Mouse (Mus musculus): ENCODE results near the gene Fras1. TPM values are rescaled to one million over a fixed set of nuclear protein-coding genes. Genes with fewer than 3 reads are reported as not detected.

The Fras1 gene
- polyA plus RNA-seq, 1 experiment = 0.08 TPM

DNA sequence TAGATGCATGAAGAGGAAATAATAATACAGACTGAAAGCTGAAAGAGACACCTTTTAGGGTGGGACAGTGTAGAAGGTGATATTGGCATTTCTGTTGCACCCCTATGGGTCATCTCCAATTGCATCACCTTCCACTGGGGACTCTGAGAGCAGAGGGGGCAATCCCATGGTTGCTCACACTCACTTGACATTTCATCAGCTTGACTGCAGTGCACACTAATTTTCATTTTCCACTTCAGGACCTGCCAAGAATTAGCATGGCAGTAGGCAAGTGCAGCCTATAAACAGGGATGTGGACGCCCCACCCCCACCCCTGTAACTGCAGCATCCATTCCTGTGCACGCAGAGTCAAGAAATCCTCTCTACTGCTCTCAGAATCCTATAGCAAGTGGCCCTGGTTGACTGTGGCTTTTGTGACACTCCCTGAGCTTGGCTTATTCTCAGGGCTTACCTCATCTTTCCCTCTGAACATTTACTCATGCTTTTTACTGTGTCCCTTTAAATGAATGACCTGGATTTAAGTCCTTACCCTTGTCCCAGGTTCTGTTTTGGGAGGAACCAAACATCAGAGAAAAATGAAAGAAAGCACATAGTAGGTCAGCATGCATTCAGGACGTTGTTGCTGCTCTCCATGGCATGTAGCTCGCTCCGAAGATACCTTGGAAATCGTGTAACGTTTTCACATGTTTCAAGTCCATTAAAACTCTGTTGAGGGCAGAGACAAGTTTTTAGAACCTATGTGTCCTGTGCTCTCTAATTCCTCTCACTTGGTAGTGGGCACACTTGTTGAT lies 120.9 kb downstream of the Fras1 start:
- no peaks in the 10 kb centered on the region for H3K4me1 ChIP-seq (ENCODE audit: control insufficient read depth)

GRCm38 (mm10) chr5:96498083-96498482 lies 124.3 kb downstream of the Fras1 start:
- Histone ChIP-seq H3K36me3 (ENCODE audit: control insufficient read depth) (no peaks in the 10 kb centered on the region), H3K9me3 (ENCODE audit: control insufficient read depth, low read length) (no peaks in the 10 kb centered on the region), H3K27me3 (ENCODE audit: control insufficient read depth) (no peaks in the 10 kb centered on the region), H3K4me1 (ENCODE audit: control insufficient read depth) (no peaks in the 10 kb centered on the region), H3K4me3 (replicated peaks) (no peak overlapping the region)
- no peak for TF ChIP-seq GATA1 (IDR thresholded peaks at IDR 0.05; ENCODE audit: low read length)
- no peak for TF ChIP-seq TAL1 (IDR thresholded peaks at IDR 0.05; ENCODE audit: low read length)

More for the DNA sequence above, 120.9 kb downstream of the Fras1 start:
- Histone ChIP-seq H3K9me3 (ENCODE audit: control insufficient read depth, low read length) (no peaks in the 10 kb centered on the region), H3K4me3 (replicated peaks) (no peak overlapping the region), H3K27me3 (ENCODE audit: control insufficient read depth) (no peaks in the 10 kb centered on the region), H3K36me3 (ENCODE audit: control insufficient read depth) (no peaks in the 10 kb centered on the region)
- TF ChIP-seq GATA1 (IDR thresholded peaks at IDR 0.05; ENCODE audit: low read length) = no peak
- no peak for TF ChIP-seq TAL1 (IDR thresholded peaks at IDR 0.05; ENCODE audit: low read length)

DNA sequence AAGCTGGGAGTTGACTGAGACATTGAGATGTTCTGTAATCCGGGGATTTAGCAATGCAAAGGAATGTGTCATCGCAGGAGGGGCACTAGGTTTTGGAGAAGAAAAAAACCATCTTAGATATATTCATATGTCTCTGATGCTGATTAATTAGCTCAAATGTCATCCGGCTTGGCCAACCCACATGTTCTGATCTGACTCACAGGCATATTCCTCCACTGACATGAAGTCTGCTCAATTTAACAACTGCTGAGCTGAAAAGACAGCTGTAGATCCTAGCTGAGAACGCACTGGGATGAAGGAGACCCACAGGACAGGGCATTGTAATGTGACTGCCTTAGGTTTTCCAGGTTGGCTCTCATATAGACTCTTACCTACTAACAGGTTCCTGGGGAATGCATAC lies 128.0 kb downstream of the Fras1 start:
- no peak for TF ChIP-seq GATA1 (IDR thresholded peaks at IDR 0.05; ENCODE audit: low read length)
- no peak for TF ChIP-seq TAL1 (IDR thresholded peaks at IDR 0.05; ENCODE audit: low read length)
- Histone ChIP-seq H3K4me3 (replicated peaks) (no peak overlapping the region), H3K4me1 (ENCODE audit: control insufficient read depth) (no peaks in the 10 kb centered on the region), H3K36me3 (ENCODE audit: control insufficient read depth) (no peaks in the 10 kb centered on the region), H3K27me3 (ENCODE audit: control insufficient read depth) (no peaks in the 10 kb centered on the region), H3K9me3 (ENCODE audit: control insufficient read depth, low read length) (no peaks in the 10 kb centered on the region)

DNA sequence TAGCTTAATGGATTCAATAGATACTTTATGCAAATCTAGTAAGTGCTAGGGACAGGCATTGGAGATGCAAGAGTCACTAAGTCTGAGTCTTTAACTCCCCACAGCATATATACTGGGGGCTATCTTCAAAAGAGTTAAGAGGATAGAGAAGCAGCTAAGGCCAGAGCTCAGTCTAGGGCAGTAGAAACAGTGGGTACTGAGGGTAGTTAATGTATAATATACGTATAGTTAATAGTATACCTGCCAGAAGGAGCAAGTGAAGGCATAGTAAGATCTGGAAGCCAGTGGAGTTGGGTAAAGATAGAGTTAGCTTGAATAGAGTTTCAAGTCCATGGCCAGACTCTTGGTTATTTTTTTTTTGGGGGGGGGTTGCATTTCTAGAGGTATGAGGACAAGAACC lies 128.6 kb downstream of the Fras1 start:
- no peaks in the 10 kb centered on the region for H3K27me3 ChIP-seq (ENCODE audit: control insufficient read depth)
- no peak overlapping the region for H3K4me3 ChIP-seq (replicated peaks)
- no peaks in the 10 kb centered on the region for H3K9me3 ChIP-seq (ENCODE audit: control insufficient read depth, low read length)
- H3K36me3 ChIP-seq (ENCODE audit: control insufficient read depth) = no peaks in the 10 kb centered on the region
- H3K4me1 ChIP-seq (ENCODE audit: control insufficient read depth) = no peaks in the 10 kb centered on the region
- TF ChIP-seq TAL1 (IDR thresholded peaks at IDR 0.05; ENCODE audit: low read length) = no peak
- no peak for TF ChIP-seq GATA1 (IDR thresholded peaks at IDR 0.05; ENCODE audit: low read length)

DNA sequence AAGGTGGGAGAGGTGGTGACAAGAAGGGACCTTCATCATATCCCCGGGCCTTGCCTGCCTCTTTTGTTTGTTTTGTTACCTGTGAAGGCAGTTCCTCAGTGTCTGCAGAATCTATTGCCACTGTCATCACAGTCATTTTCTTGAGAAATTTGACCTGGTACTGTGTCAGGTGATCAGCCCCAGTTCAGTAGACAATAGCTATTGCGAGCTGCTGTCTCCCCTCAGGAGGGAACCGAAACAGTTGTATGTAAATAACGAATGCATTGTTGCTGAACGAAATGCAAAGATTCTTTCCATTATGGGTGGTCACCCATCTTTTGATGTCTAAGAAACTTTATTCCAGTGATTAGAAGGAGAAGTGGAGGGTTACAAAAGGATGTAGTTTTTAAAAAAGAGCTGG lies 137.2 kb downstream of the Fras1 start:
- H3K27me3 ChIP-seq (ENCODE audit: control insufficient read depth) = no peaks in the 10 kb centered on the region
- H3K36me3 ChIP-seq (ENCODE audit: control insufficient read depth) = no peaks in the 10 kb centered on the region
- H3K4me3 ChIP-seq (replicated peaks) = no peak overlapping the region
- peaks cover 15% of the 10 kb centered on the region for H3K4me1 ChIP-seq (ENCODE audit: control insufficient read depth)
- TF ChIP-seq TAL1 (IDR thresholded peaks at IDR 0.05; ENCODE audit: low read length) (no peak), GATA1 (IDR thresholded peaks at IDR 0.05; ENCODE audit: low read length) (no peak)
- H3K9me3 ChIP-seq (ENCODE audit: control insufficient read depth, low read length) = no peaks in the 10 kb centered on the region

GRCm38 (mm10) chr5:96513327-96513726 lies 139.6 kb downstream of the Fras1 start:
- peaks cover 15% of the 10 kb centered on the region for H3K4me1 ChIP-seq (ENCODE audit: control insufficient read depth)
- peak; percentile 35; the same call in 1 of the 3 replicates for TF ChIP-seq TAL1 (IDR thresholded peaks at IDR 0.05; ENCODE audit: low read length)
- TF ChIP-seq GATA1 (IDR thresholded peaks at IDR 0.05; ENCODE audit: low read length) = no peak
- no peaks in the 10 kb centered on the region for H3K9me3 ChIP-seq (ENCODE audit: control insufficient read depth, low read length)

GRCm38 (mm10) chr5:96515860-96516311 lies 142.1 kb downstream of the Fras1 start:
- TF ChIP-seq GATA1 (IDR thresholded peaks at IDR 0.05; ENCODE audit: low read length) = no peak
- no peak for TF ChIP-seq TAL1 (IDR thresholded peaks at IDR 0.05; ENCODE audit: low read length)
- Histone ChIP-seq H3K4me1 (ENCODE audit: control insufficient read depth) (peaks cover 15% of the 10 kb centered on the region), H3K9me3 (ENCODE audit: control insufficient read depth, low read length) (no peaks in the 10 kb centered on the region; the same call in 1 of the 2 replicates), H3K4me3 (replicated peaks) (no peak overlapping the region), H3K36me3 (ENCODE audit: control insufficient read depth) (no peaks in the 10 kb centered on the region), H3K27me3 (ENCODE audit: control insufficient read depth) (no peaks in the 10 kb centered on the region)

More at GRCm38 (mm10) chr5:96513327-96513726, 139.6 kb downstream of the Fras1 start:
- no peak overlapping the region for H3K4me3 ChIP-seq (replicated peaks)
- no peaks in the 10 kb centered on the region for H3K36me3 ChIP-seq (ENCODE audit: control insufficient read depth)
- H3K27me3 ChIP-seq (ENCODE audit: control insufficient read depth) = no peaks in the 10 kb centered on the region

GRCm38 (mm10) chr5:96516329-96516728 lies 142.6 kb downstream of the Fras1 start:
- H3K27me3 ChIP-seq (ENCODE audit: control insufficient read depth) = no peaks in the 10 kb centered on the region
- peaks cover 15% of the 10 kb centered on the region for H3K4me1 ChIP-seq (ENCODE audit: control insufficient read depth)
- H3K36me3 ChIP-seq (ENCODE audit: control insufficient read depth) = no peaks in the 10 kb centered on the region
- TF ChIP-seq GATA1 (IDR thresholded peaks at IDR 0.05; ENCODE audit: low read length) (no peak), TAL1 (IDR thresholded peaks at IDR 0.05; ENCODE audit: low read length) (no peak)
- no peak overlapping the region for H3K4me3 ChIP-seq (replicated peaks)
- H3K9me3 ChIP-seq (ENCODE audit: control insufficient read depth, low read length) = no peaks in the 10 kb centered on the region; the same call in 1 of the 2 replicates

DNA sequence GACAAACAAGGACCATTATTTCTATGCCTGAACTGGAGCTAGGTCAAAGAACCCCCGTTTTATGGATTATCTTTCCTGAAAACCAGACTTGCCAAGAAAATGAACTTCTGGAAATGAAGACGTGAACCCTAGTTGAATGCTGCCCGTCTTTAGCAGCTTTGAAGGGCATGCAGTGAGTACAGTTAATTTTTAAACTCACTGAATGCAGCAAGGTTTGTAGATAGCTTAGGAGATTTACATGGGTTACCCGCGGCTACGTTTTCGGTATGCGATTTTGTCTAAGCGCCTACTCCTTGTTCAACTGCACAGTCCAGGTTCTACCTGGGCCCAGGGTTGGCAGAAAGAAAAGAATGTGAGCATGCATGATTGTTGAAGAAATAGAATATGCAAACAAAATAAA lies 147.8 kb downstream of the Fras1 start:
- Histone ChIP-seq H3K36me3 (ENCODE audit: control insufficient read depth) (no peaks in the 10 kb centered on the region), H3K4me1 (ENCODE audit: control insufficient read depth) (no peaks in the 10 kb centered on the region), H3K4me3 (replicated peaks) (no peak overlapping the region), H3K9me3 (ENCODE audit: control insufficient read depth, low read length) (no peaks in the 10 kb centered on the region; the same call in 1 of the 2 replicates), H3K27me3 (ENCODE audit: control insufficient read depth) (no peaks in the 10 kb centered on the region)
- TF ChIP-seq TAL1 (IDR thresholded peaks at IDR 0.05; ENCODE audit: low read length) = no peak
- TF ChIP-seq GATA1 (IDR thresholded peaks at IDR 0.05; ENCODE audit: low read length) = no peak

All from erythroblast, embryonic 14.5 days (primary cell).